Mouse (Mus musculus): Measurements from ENCODE around the gene Raver2. TPM values are rescaled to one million over a fixed set of nuclear protein-coding genes. Genes with fewer than 3 reads are reported as not detected.

Raver2 gene
- polyA plus RNA-seq, 1 experiment from 2014 or later: 4.4 TPM

DNA sequence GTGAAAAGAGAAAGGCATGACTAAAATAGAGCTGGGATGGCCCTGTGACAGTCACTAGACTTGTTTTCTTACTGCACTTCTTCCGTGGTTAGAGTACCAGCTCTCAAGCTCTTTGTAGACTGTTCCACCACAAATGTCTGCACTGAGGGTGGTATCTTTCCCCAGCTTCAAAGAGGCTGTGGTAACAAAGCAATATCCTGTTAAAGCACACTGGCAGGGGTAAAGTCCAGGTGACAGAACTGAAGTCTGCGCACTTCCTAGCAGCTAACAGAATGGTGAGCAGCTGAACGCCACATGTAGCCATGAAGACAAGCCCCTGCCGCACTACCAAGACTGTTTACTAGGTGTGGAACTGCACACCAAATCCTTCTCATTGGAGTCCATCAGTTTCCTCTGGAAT lies 118.6 kb downstream of the Raver2 start:
- Histone ChIP-seq H3K9ac (ENCODE audit: low read length) (no peak overlapping the region), H3K4me1 (ENCODE audit: control insufficient read depth in 2 of 2, insufficient read depth in 2 of 2, low read length in 2 of 2) (0 out of 4 replicates have a peak, but pooled peaks cover 3% of the 10 kb centered on the region in 2 experiments), H3K4me2 (ENCODE audit: low read length) (no peak overlapping the region), H3K36me3 (ENCODE audit: control insufficient read depth, insufficient read depth, low read length) (peaks cover 71% of the 10 kb centered on the region), H3K9me3 (ENCODE audit: control insufficient read depth, low read length) (no peaks in the 10 kb centered on the region), H3K27me3 (ENCODE audit: control insufficient read depth, insufficient read depth, low read length) (no peaks in the 10 kb centered on the region), H3K27ac (replicated peaks in 1 of 2; ENCODE audit: control insufficient read depth in 1 of 2, insufficient read depth in 1 of 2, low read depth in 2 of 2, low read length in 2 of 2) (no peak overlapping the region), H3K4me3 (ENCODE audit: control insufficient read depth in 1 of 2, insufficient read depth in 1 of 2, low read depth in 1 of 2, low read length in 2 of 2) (no peak overlapping the region)
- 89% methylated on average over 4 of the region's 4 CpGs for WGBS
- no peak for ATAC-seq (ENCODE audit: insufficient number of reproducible peaks, insufficient read depth, low FRiP score, low read depth)

- no peak overlapping the region for H3K4me2 ChIP-seq (ENCODE audit: low read length)
- no peak for ATAC-seq (ENCODE audit: insufficient number of reproducible peaks, insufficient read depth, low FRiP score, low read depth)
- H3K4me3 ChIP-seq (ENCODE audit: control insufficient read depth in 1 of 2, insufficient read depth in 1 of 2, low read depth in 1 of 2, low read length in 2 of 2): no peak overlapping the region
- no peaks in the 10 kb centered on the region for H3K9me3 ChIP-seq (ENCODE audit: control insufficient read depth, low read length)
- no peaks in the 10 kb centered on the region for H3K27me3 ChIP-seq (ENCODE audit: control insufficient read depth, insufficient read depth, low read length)
- H3K27ac ChIP-seq (replicated peaks in 1 of 2; ENCODE audit: control insufficient read depth in 1 of 2, insufficient read depth in 1 of 2, low read depth in 2 of 2, low read length in 2 of 2): no peak overlapping the region
- 87% methylated on average over 5 of the region's 5 CpGs for WGBS
- H3K36me3 ChIP-seq (ENCODE audit: control insufficient read depth, insufficient read depth, low read length): peaks cover 44% of the 10 kb centered on the region
- H3K9ac ChIP-seq (ENCODE audit: low read length): no peak overlapping the region
- peaks cover under 1 to 2% of the 10 kb centered on the region in 2 experiments; a peak in 3 of 4 replicates for H3K4me1 ChIP-seq (ENCODE audit: control insufficient read depth in 2 of 2, insufficient read depth in 2 of 2, low read length in 2 of 2)
Measured at GRCm38 (mm10) chr4:101192241-101192976, 123.6 kb downstream of the Raver2 start.

DNA sequence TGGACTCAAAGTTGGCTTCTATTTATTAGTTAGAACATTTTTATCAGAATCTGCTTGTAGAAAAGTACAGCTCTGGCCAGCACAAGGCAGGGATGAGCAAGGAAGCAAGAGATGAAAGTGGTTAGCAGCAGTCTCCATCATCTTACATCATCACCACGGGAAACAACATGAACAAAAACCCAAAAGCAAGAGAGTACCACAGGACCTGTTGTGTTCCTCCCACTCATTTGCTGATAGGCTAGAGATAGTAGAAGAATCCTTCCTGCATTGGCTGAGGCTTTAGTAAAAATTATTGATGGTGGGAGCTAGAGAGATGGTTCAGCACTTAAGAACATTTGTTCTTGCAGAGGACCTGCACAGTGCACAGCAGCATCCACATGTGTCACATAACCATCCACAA lies 125.4 kb downstream of the Raver2 start:
- WGBS: 78% methylated on average over 1 of the region's 1 CpGs
- Histone ChIP-seq H3K36me3 (ENCODE audit: control insufficient read depth, insufficient read depth, low read length) (peaks cover 27% of the 10 kb centered on the region), H3K9ac (ENCODE audit: low read length) (no peak overlapping the region), H3K27ac (replicated peaks in 1 of 2; ENCODE audit: control insufficient read depth in 1 of 2, insufficient read depth in 1 of 2, low read depth in 2 of 2, low read length in 2 of 2) (no peak overlapping the region), H3K4me1 (ENCODE audit: control insufficient read depth in 2 of 2, insufficient read depth in 2 of 2, low read length in 2 of 2) (peaks cover 7 to 19% of the 10 kb centered on the region in 2 experiments), H3K9me3 (ENCODE audit: control insufficient read depth, low read length) (no peaks in the 10 kb centered on the region), H3K27me3 (ENCODE audit: control insufficient read depth, insufficient read depth, low read length) (no peaks in the 10 kb centered on the region), H3K4me3 (ENCODE audit: control insufficient read depth in 1 of 2, insufficient read depth in 1 of 2, low read depth in 1 of 2, low read length in 2 of 2) (no peak overlapping the region), H3K4me2 (ENCODE audit: low read length) (no peak overlapping the region)
- no peak for ATAC-seq (ENCODE audit: insufficient number of reproducible peaks, insufficient read depth, low FRiP score, low read depth)

DNA sequence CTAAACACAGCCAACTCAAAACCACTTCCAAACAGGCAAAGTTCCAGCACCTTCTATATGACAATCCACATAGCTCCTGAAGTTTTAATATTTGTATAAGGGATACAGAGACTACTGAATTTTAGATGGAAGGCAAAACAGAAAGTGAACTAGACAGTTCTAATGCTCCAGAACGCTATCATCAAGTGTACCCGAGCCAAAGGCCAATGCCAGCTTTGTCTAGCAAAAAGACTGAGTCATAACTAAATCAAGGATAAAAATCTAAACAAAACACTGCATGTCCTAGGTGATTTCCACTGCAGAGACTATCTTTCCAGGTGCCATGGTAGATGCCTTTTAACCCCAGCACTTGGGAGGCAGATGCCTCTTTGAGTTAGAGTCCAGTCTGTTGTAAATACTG lies 127.6 kb downstream of the Raver2 start:
- Histone ChIP-seq H3K9me3 (ENCODE audit: control insufficient read depth, low read length) (no peaks in the 10 kb centered on the region), H3K27me3 (ENCODE audit: control insufficient read depth, insufficient read depth, low read length) (no peaks in the 10 kb centered on the region), H3K4me3 (ENCODE audit: control insufficient read depth in 1 of 2, insufficient read depth in 1 of 2, low read depth in 1 of 2, low read length in 2 of 2) (no peak overlapping the region), H3K36me3 (ENCODE audit: control insufficient read depth, insufficient read depth, low read length) (peaks cover 10% of the 10 kb centered on the region), H3K27ac (replicated peaks in 1 of 2; ENCODE audit: control insufficient read depth in 1 of 2, insufficient read depth in 1 of 2, low read depth in 2 of 2, low read length in 2 of 2) (no peak overlapping the region), H3K4me1 (ENCODE audit: control insufficient read depth in 2 of 2, insufficient read depth in 2 of 2, low read length in 2 of 2) (peaks cover 7 to 19% of the 10 kb centered on the region in 2 experiments), H3K4me2 (ENCODE audit: low read length) (no peak overlapping the region), H3K9ac (ENCODE audit: low read length) (no peak overlapping the region)
- no peak for ATAC-seq (ENCODE audit: insufficient number of reproducible peaks, insufficient read depth, low FRiP score, low read depth)
- WGBS: 73% methylated on average over 2 of the region's 2 CpGs

DNA sequence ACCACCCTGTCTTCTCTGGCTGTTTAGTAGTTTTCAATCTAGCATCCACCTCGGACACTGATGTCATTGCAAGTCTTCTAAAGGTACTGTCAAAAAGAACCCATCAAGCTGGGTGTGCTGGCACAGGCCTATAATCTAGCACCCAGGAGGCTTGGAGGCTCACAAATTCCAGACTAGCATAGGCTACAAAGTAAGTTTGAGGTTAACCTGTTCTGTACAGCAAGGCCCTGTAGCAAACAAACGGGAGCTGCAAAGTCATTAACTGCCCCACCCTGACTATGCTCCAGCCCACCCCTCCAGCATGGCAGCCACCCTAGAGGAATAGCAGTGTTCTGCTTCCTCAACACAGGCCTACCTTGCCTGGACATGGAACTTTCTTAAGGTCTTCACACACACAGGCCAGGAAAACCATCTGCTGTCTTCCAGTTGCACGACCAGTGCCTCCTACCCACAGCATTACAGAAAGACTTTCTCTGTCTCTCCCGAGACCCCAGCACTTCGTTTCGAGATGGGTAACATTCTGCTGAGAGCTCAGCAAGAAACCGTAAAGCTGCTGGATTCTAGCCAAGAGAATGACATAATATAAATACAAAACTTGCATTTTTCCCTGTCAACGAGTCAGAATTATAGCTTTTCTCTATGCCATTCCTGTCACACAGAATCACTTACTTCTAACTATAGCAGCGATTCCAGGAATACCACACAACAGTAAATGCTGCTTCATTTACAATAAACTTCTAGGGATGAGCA lies 128.8 kb downstream of the Raver2 start:
- no peaks in the 10 kb centered on the region for H3K27me3 ChIP-seq (ENCODE audit: control insufficient read depth, insufficient read depth, low read length)
- no peak overlapping the region for H3K27ac ChIP-seq (replicated peaks in 1 of 2; ENCODE audit: control insufficient read depth in 1 of 2, insufficient read depth in 1 of 2, low read depth in 2 of 2, low read length in 2 of 2)
- H3K4me1 ChIP-seq (ENCODE audit: control insufficient read depth in 2 of 2, insufficient read depth in 2 of 2, low read length in 2 of 2): peaks cover 12 to 24% of the 10 kb centered on the region in 2 experiments
- no peak overlapping the region for H3K4me2 ChIP-seq (ENCODE audit: low read length)
- ATAC-seq (ENCODE audit: insufficient number of reproducible peaks, insufficient read depth, low FRiP score, low read depth): no peak; the same call in 1 of the 2 replicates
- peaks cover 8% of the 10 kb centered on the region; the same call in 1 of the 2 replicates for H3K36me3 ChIP-seq (ENCODE audit: control insufficient read depth, insufficient read depth, low read length)
- H3K4me3 ChIP-seq (ENCODE audit: control insufficient read depth in 1 of 2, insufficient read depth in 1 of 2, low read depth in 1 of 2, low read length in 2 of 2): no peak overlapping the region
- H3K9ac ChIP-seq (ENCODE audit: low read length): no peak overlapping the region; the same call in 1 of the 2 replicates
- WGBS: 69% methylated on average over 9 of the region's 9 CpGs
- H3K9me3 ChIP-seq (ENCODE audit: control insufficient read depth, low read length): no peaks in the 10 kb centered on the region

DNA sequence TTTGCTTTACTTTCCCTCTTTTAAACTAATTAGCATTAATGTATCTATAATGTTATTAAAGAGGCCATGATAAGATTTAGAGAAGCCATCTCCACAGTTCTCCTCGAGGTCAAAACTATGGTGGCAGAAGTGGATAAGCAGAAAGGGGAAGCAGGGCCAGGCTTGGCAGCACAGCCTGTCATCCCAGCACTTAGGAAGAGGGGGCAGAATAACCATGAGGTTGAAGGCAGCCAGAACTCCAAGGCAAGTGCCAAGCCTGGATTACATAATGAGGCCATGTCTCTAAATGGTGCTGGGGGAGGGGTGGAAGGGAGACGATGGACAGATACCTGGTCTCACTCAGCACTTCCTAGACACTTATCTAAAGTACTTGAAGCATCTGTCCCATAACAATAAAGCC lies 129.6 kb downstream of the Raver2 start:
- H3K27me3 ChIP-seq (ENCODE audit: control insufficient read depth, insufficient read depth, low read length): no peaks in the 10 kb centered on the region
- no peak overlapping the region for H3K9ac ChIP-seq (ENCODE audit: low read length)
- WGBS: 14% methylated on average over 2 of the region's 2 CpGs
- H3K4me2 ChIP-seq (ENCODE audit: low read length): no peak overlapping the region
- peaks cover 2% of the 10 kb centered on the region; the same call in 1 of the 2 replicates for H3K36me3 ChIP-seq (ENCODE audit: control insufficient read depth, insufficient read depth, low read length)
- peaks cover 14 to 28% of the 10 kb centered on the region in 2 experiments for H3K4me1 ChIP-seq (ENCODE audit: control insufficient read depth in 2 of 2, insufficient read depth in 2 of 2, low read length in 2 of 2)
- no peaks in the 10 kb centered on the region for H3K9me3 ChIP-seq (ENCODE audit: control insufficient read depth, low read length)
- ATAC-seq (ENCODE audit: insufficient number of reproducible peaks, insufficient read depth, low FRiP score, low read depth): no peak
- H3K27ac ChIP-seq (replicated peaks in 1 of 2; ENCODE audit: control insufficient read depth in 1 of 2, insufficient read depth in 1 of 2, low read depth in 2 of 2, low read length in 2 of 2): no peak overlapping the region
- no peak overlapping the region for H3K4me3 ChIP-seq (ENCODE audit: control insufficient read depth in 1 of 2, insufficient read depth in 1 of 2, low read depth in 1 of 2, low read length in 2 of 2)

DNA sequence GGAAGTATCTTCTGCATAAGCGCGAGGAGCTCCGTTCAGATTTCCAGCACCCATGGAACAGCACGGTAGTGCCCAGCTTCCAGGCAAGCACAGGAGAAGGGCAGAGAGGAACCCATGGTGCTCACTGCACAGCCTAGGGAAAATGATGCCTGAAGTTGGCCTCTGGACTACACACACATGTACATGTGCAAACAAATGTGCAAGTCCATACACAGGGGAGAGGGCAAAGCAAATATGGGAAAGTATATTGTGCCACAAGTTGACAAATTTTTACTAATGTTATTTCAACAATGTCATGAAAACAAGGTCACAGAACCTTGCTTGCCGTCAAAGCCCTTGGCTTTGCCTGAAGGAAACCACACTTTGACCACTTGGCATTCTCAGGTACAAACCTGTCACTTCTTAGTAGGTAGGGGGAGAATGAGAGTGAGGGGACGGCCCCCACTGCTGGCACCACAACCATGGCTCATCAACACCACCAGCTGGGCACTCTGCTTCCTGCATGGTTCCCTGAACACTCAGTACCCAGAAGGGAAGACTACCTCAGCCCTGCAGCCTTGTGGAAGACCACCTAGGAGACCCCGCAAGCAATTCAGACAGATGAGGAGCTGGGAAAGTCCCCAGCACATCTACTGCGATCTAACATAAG lies 130.8 kb downstream of the Raver2 start:
- no peaks in the 10 kb centered on the region for H3K36me3 ChIP-seq (ENCODE audit: control insufficient read depth, insufficient read depth, low read length)
- ATAC-seq (ENCODE audit: insufficient number of reproducible peaks, insufficient read depth, low FRiP score, low read depth): no peak
- H3K27me3 ChIP-seq (ENCODE audit: control insufficient read depth, insufficient read depth, low read length): no peaks in the 10 kb centered on the region
- H3K9ac ChIP-seq (ENCODE audit: low read length): no peak overlapping the region
- H3K4me3 ChIP-seq (ENCODE audit: control insufficient read depth in 1 of 2, insufficient read depth in 1 of 2, low read depth in 1 of 2, low read length in 2 of 2): no peak overlapping the region
- no peak overlapping the region for H3K4me2 ChIP-seq (ENCODE audit: low read length)
- no peaks in the 10 kb centered on the region for H3K9me3 ChIP-seq (ENCODE audit: control insufficient read depth, low read length)
- 84% methylated on average over 8 of the region's 8 CpGs for WGBS
- H3K4me1 ChIP-seq (ENCODE audit: control insufficient read depth in 2 of 2, insufficient read depth in 2 of 2, low read length in 2 of 2): peaks cover 14 to 28% of the 10 kb centered on the region in 2 experiments
- no peak overlapping the region for H3K27ac ChIP-seq (replicated peaks in 1 of 2; ENCODE audit: control insufficient read depth in 1 of 2, insufficient read depth in 1 of 2, low read depth in 2 of 2, low read length in 2 of 2)

All from heart, embryonic 14.5 days (tissue).